Mouse (Mus musculus) hindbrain, embryonic 11.5 days (tissue): ENCODE measurements at regions not wholly inside any gene's neighbourhood (a gene's known extent, or its start where the extent isn't known, plus 50 kb on each side); places are given as distances from the start of the nearest gene placed in this dataset.

Experiments used
- ATAC-seq: fragments of 200-750 bp; cut with Nextera tagmentation; 2 replicates; pipeline ENCODE4 v1.8.0; 2017; ENCODE audit warnings: mild to moderate bottlenecking, moderate TSS enrichment, moderate library complexity; ENCODE audit not compliant: low FRiP score
- DNase-seq: peaks from one replicate; pipeline ENCODE4 v3.0.0-alpha.2; 2015; ENCODE audit warnings: low spot score
- H3K27ac ChIP-seq: fragments of 300-500 bp; sonication (generic); 2 replicates; pipeline ENCODE4 v1.5.1; 2014; ENCODE audit warnings: mild to moderate bottlenecking, low read depth, low read length
- H3K27me3 ChIP-seq: fragments of 300-500 bp; sonication (generic); 2 replicates; pipeline ENCODE4 v1.6.1; 2014; ENCODE audit warnings: mild to moderate bottlenecking, low read length, moderate library complexity, mixed read lengths; ENCODE audit not compliant: control insufficient read depth, insufficient read depth
- H3K36me3 ChIP-seq: fragments of 300-500 bp; sonication (generic); 2 replicates; pipeline ENCODE4 v1.6.1; 2014; ENCODE audit warnings: mild to moderate bottlenecking, low read length, moderate library complexity, mixed read lengths; ENCODE audit not compliant: control insufficient read depth, insufficient read depth
- H3K4me1 ChIP-seq: fragments of 300-500 bp; sonication (generic); replicated peaks from 2 replicates; pipeline ENCODE4 v1.6.1; 2014; ENCODE audit warnings: low read length, mixed read lengths; ENCODE audit not compliant: control insufficient read depth, insufficient read depth
- H3K4me2 ChIP-seq: fragments of 300-500 bp; sonication (generic); replicated peaks from 2 replicates; pipeline ENCODE4 v1.6.1; 2014; ENCODE audit warnings: mild to moderate bottlenecking, low read depth, low read length
- H3K4me3 ChIP-seq: fragments of 300-500 bp; sonication (generic); 2 replicates; pipeline ENCODE4 v1.5.1; 2014; ENCODE audit warnings: low read depth, low read length
- H3K9ac ChIP-seq: fragments of 300-500 bp; sonication (generic); 2 replicates; pipeline ENCODE4 v1.6.1; 2014; ENCODE audit warnings: low read depth, low read length
- H3K9me3 ChIP-seq: fragments of 300-500 bp; sonication (generic); 2 replicates; pipeline ENCODE4 v1.6.1; 2016; ENCODE audit warnings: low read length; ENCODE audit not compliant: control insufficient read depth
- WGBS: fragments of 180-500 bp; shearing (Covaris S2); extraction: QIAGEN DNeasy Blood & Tissue Kit; methylation state at CpG from one replicate; pipeline ENCODE4 v1.1.7; 2014; 5-methylcytosine and 5-hydroxymethylcytosine counted together

- H3K27me3 ChIP-seq, result no peaks in the 10 kb centered on the region
- 71% methylated on average over 1 of the region's 1 CpGs for WGBS
- no peaks in the 10 kb centered on the region for H3K4me1 ChIP-seq
- no peaks in the 10 kb centered on the region for H3K36me3 ChIP-seq
- H3K27ac ChIP-seq, result no peak overlapping the region
- ATAC-seq (no peak), DNase-seq (no peak)
- H3K9me3 ChIP-seq, result no peaks in the 10 kb centered on the region
- no peak overlapping the region for H3K4me3 ChIP-seq
- no peak overlapping the region for H3K4me2 ChIP-seq
- no peak overlapping the region for H3K9ac ChIP-seq
Observed at GRCm38 (mm10) chr15:53006844-53007243, 877.9 kb upstream of the Gm7489 start.

- Histone ChIP-seq H3K4me2 (no peak overlapping the region), H3K36me3 (no peaks in the 10 kb centered on the region), H3K4me1 (no peaks in the 10 kb centered on the region), H3K27me3 (no peaks in the 10 kb centered on the region), H3K27ac (no peak overlapping the region), H3K4me3 (no peak overlapping the region), H3K9ac (no peak overlapping the region), H3K9me3 (no peaks in the 10 kb centered on the region)
- no peak for DNase-seq
- WGBS, result 92% methylated on average over 3 of the region's 3 CpGs
- no peak for ATAC-seq
Observed at GRCm38 (mm10) chr15:53009337-53009736, 875.4 kb upstream of the Gm7489 start.
